Mouse (Mus musculus) adrenal gland, postnatal 4 days (tissue): ENCODE measurements around the gene Mpzl2. TPM values are rescaled to one million over a fixed set of nuclear protein-coding genes. Genes with fewer than 3 reads are reported as not detected.
"Not testable (repeated sequence)": the region's sequence is repeated elsewhere in the genome, so short reads cannot be mapped to it uniquely, and the experiment has no call there.

Experiments used
- DNase-seq, 2 experiments: peaks; one replicate each; pipeline ENCODE4 v3.0.0; 2021 to 2022; ENCODE audit warnings: low spot score in 2 of 2, mixed read lengths in 2 of 2
- total RNA-seq, 2 experiments: library from RNA; stranded (reverse); gene quantifications; 2 replicates each; pipeline ENCODE4 v1.2.3; 2021

The Mpzl2 gene
- total RNA-seq, 2 experiments from 2014 or later, result 7.2 to 7.4 TPM

- no peak for DNase-seq
Observed at GRCm38 (mm10) chr9:45030341-45030740, 9.3 kb upstream of the Mpzl2 start.

GRCm38 (mm10) chr9:45032261-45032660 lies 7.3 kb upstream of the Mpzl2 start:
- no peak for DNase-seq

GRCm38 (mm10) chr9:45034526-45034925 lies 5.1 kb upstream of the Mpzl2 start:
- DNase-seq, result no peak

GRCm38 (mm10) chr9:45037803-45038202 lies 1.8 kb upstream of the Mpzl2 start:
- DNase-seq, result not testable (repeated sequence)

GRCm38 (mm10) chr9:45040066-45040845 lies 657 bp downstream of the Mpzl2 start:
- no peak for DNase-seq

GRCm38 (mm10) chr9:45041131-45041838 lies 1.7 kb downstream of the Mpzl2 start:
- DNase-seq, result no peak

- DNase-seq, result peak in 1 of 2 experiments; percentile 24
Observed at GRCm38 (mm10) chr9:45042056-45042720, 2.6 kb downstream of the Mpzl2 start.

GRCm38 (mm10) chr9:45042947-45043346 lies 3.3 kb downstream of the Mpzl2 start:
- no peak for DNase-seq

GRCm38 (mm10) chr9:45046973-45047372 lies 7.4 kb downstream of the Mpzl2 start:
- no peak for DNase-seq

- no peak for DNase-seq
Observed at GRCm38 (mm10) chr9:45048511-45048910, 8.9 kb downstream of the Mpzl2 start.

GRCm38 (mm10) chr9:45049731-45050130 lies 10.1 kb downstream of the Mpzl2 start:
- no peak for DNase-seq

GRCm38 (mm10) chr9:45050301-45050700 lies 10.7 kb downstream of the Mpzl2 start:
- no peak for DNase-seq

GRCm38 (mm10) chr9:45055082-45055713 lies 15.6 kb downstream of the Mpzl2 start, which contains the start of gene Mpzl3:
Gene Mpzl3 (plus strand): TSS chr9:45055186.
- peak; percentile 68 to 72 for DNase-seq

- no peak for DNase-seq
Observed at GRCm38 (mm10) chr9:45058304-45058940, 18.8 kb downstream of the Mpzl2 start.

GRCm38 (mm10) chr9:45060151-45060550 lies 20.6 kb downstream of the Mpzl2 start:
- DNase-seq, result no peak

GRCm38 (mm10) chr9:45062677-45063076 lies 23.1 kb downstream of the Mpzl2 start:
- no peak for DNase-seq

GRCm38 (mm10) chr9:45064421-45064820 lies 24.8 kb downstream of the Mpzl2 start:
- no peak for DNase-seq

GRCm38 (mm10) chr9:45066735-45067134 lies 27.1 kb downstream of the Mpzl2 start:
- no peak for DNase-seq

- DNase-seq, result no peak
Observed at GRCm38 (mm10) chr9:45071800-45072199, 32.2 kb downstream of the Mpzl2 start.

GRCm38 (mm10) chr9:45077859-45078258 lies 38.3 kb downstream of the Mpzl2 start:
- no peak for DNase-seq

- DNase-seq, result no peak
Observed at GRCm38 (mm10) chr9:45079011-45079410, 39.4 kb downstream of the Mpzl2 start, which contains the start of gene Jaml. Gene Jaml (plus strand): TSS chr9:45079183.
